Mouse (Mus musculus) megakaryocyte, embryonic 14.5 days (primary cell): ENCODE data around the gene Sh3pxd2a. TPM values are rescaled to one million over a fixed set of nuclear protein-coding genes. Genes with fewer than 3 reads are reported as not detected.

Experiments used
- H3K27me3 ChIP-seq: replicated peaks from 2 replicates; pipeline ENCODE3; 2012; ENCODE audit warnings: inconsistent platforms
- H3K36me3 ChIP-seq: replicated peaks from 2 replicates; pipeline ENCODE3; 2012; ENCODE audit warnings: low read length, inconsistent platforms, mixed read lengths
- H3K4me1 ChIP-seq: 2 replicates; pipeline ENCODE4 v1.6.1; 2012; ENCODE audit warnings: inconsistent platforms
- H3K4me3 ChIP-seq: replicated peaks from 2 replicates; pipeline ENCODE3; 2012; ENCODE audit warnings: moderate library complexity, mild to moderate bottlenecking, inconsistent platforms
- H3K9me3 ChIP-seq: 2 replicates; pipeline ENCODE4 v1.6.1; 2012; ENCODE audit warnings: inconsistent platforms
- FLI1 ChIP-seq: IDR thresholded peaks from 2 replicates; pipeline ENCODE4 v1.6.1; 2012; ENCODE audit warnings: low read length, inconsistent platforms, mixed read lengths
- GATA1 ChIP-seq: IDR thresholded peaks from 3 replicates; pipeline ENCODE4 v1.6.1; 2012; ENCODE audit warnings: mixed read lengths, low read length, inconsistent platforms, borderline replicate concordance
- polyA plus RNA-seq: library from polyadenylated mRNA; stranded (reverse); fragments of >175 nt; gene quantifications from 2 replicates; pipeline ENCODE4 v1.2.3, GENCODE M21; 2012; ENCODE audit warnings: low replicate concordance; ENCODE audit not compliant: insufficient read depth

Sh3pxd2a gene
- polyA plus RNA-seq, 1 experiment = 0.21 TPM

GRCm38 (mm10) chr19:47413458-47414005 is 50.7 kb downstream of the Sh3pxd2a start:
- Histone ChIP-seq H3K4me1 (no peaks in the 10 kb centered on the region), H3K9me3 (no peaks in the 10 kb centered on the region), H3K36me3 (no peaks in the 10 kb centered on the region), H3K27me3 (peaks cover 44% of the 10 kb centered on the region), H3K4me3 (no peak overlapping the region)
- TF ChIP-seq GATA1 = no peak
- TF ChIP-seq FLI1 = no peak

DNA sequence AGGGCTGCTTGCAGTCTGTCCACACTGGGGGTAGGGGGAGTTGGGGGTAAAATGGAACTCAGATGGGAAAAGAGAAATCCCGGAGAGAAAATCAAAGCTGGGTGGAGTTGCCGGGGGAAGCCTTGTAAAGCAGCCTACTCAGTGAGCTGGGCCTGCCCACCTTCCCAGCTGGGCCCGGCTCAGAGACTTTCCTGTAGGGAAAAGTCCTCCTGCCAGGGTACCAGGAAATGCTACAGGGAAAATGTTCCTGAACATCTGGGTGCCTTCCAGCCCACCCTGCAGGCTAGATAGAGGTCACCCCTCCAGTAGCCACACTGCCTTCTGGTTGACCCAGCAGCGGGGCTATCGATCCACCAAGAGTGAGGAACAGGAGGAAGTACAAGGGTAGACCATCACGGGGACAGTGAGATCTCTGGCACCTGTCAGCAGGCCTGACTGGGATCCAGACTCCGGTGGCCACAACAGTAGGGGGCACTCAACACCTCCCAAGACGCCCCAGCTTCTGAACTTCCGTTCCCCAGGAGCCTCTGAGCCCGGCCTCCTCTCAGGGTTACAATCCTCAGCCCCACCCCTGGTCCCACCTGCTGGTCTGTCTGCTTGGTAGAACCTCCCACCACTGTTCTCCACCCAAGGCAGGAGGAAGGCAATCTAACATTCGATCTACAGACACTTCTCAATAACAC is 51.5 kb downstream of the Sh3pxd2a start:
- peaks cover 6% of the 10 kb centered on the region for H3K9me3 ChIP-seq
- peaks cover 44% of the 10 kb centered on the region for H3K27me3 ChIP-seq
- no peaks in the 10 kb centered on the region for H3K4me1 ChIP-seq
- H3K36me3 ChIP-seq = no peaks in the 10 kb centered on the region
- no peak for TF ChIP-seq FLI1
- no peak for TF ChIP-seq GATA1
- no peak overlapping the region for H3K4me3 ChIP-seq

GRCm38 (mm10) chr19:47410301-47410700 is 53.9 kb downstream of the Sh3pxd2a start:
- H3K4me1 ChIP-seq = no peaks in the 10 kb centered on the region

GRCm38 (mm10) chr19:47409142-47409541 is 55.1 kb downstream of the Sh3pxd2a start:
- H3K4me1 ChIP-seq = no peaks in the 10 kb centered on the region
- no peaks in the 10 kb centered on the region for H3K36me3 ChIP-seq
- peaks cover 8% of the 10 kb centered on the region for H3K9me3 ChIP-seq
- H3K4me3 ChIP-seq = no peak overlapping the region
- TF ChIP-seq GATA1 (no peak), FLI1 (no peak)
- peaks cover 36% of the 10 kb centered on the region for H3K27me3 ChIP-seq

More at GRCm38 (mm10) chr19:47410301-47410700, 53.9 kb downstream of the Sh3pxd2a start:
- Histone ChIP-seq H3K4me3 (peak overlapping the region; percentile 5), H3K36me3 (no peaks in the 10 kb centered on the region), H3K27me3 (peaks cover 44% of the 10 kb centered on the region), H3K9me3 (peaks cover 8% of the 10 kb centered on the region)
- TF ChIP-seq FLI1 (no peak), GATA1 (no peak)

- Histone ChIP-seq H3K4me1 (no peaks in the 10 kb centered on the region), H3K9me3 (peaks cover 8% of the 10 kb centered on the region)
Measured at GRCm38 (mm10) chr19:47408656-47409055, 55.5 kb downstream of the Sh3pxd2a start.

GRCm38 (mm10) chr19:47407332-47407731 is 56.9 kb downstream of the Sh3pxd2a start:
- no peaks in the 10 kb centered on the region for H3K36me3 ChIP-seq
- H3K9me3 ChIP-seq = peaks cover 8% of the 10 kb centered on the region
- no peak for TF ChIP-seq GATA1
- TF ChIP-seq FLI1 = no peak
- no peak overlapping the region for H3K4me3 ChIP-seq
- H3K4me1 ChIP-seq = no peaks in the 10 kb centered on the region
- H3K27me3 ChIP-seq = peaks cover 34% of the 10 kb centered on the region

More at GRCm38 (mm10) chr19:47408656-47409055, 55.5 kb downstream of the Sh3pxd2a start:
- no peaks in the 10 kb centered on the region for H3K36me3 ChIP-seq
- TF ChIP-seq GATA1 (no peak), FLI1 (no peak)
- H3K27me3 ChIP-seq = peaks cover 33% of the 10 kb centered on the region
- no peak overlapping the region for H3K4me3 ChIP-seq

- H3K9me3 ChIP-seq = peaks cover 8% of the 10 kb centered on the region
- no peak overlapping the region for H3K4me3 ChIP-seq
- no peak for TF ChIP-seq FLI1
- H3K27me3 ChIP-seq = peaks cover 33% of the 10 kb centered on the region
- no peaks in the 10 kb centered on the region for H3K36me3 ChIP-seq
- no peaks in the 10 kb centered on the region for H3K4me1 ChIP-seq
Measured at GRCm38 (mm10) chr19:47406524-47406923, 57.7 kb downstream of the Sh3pxd2a start.

DNA sequence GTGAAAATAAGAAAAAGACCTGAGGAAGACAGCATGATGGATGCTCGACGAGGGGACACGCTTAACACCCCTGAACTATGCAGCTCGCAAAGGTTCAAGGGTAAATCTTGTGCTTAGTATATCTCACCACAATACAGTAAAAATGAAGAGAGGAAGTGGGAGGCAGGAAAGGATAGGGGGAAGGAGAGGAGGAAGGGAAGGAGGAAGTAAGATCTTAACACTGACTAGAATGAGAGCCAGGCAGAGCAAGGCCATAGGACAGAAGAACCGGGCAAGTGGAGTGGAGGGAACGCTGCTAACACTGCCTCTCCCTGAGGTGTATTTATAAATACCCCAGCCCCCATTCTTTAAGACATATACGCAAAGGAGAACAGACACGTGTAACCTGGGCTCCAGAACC is 58.7 kb downstream of the Sh3pxd2a start:
- H3K9me3 ChIP-seq = peaks cover 8% of the 10 kb centered on the region
- H3K4me3 ChIP-seq = no peak overlapping the region
- no peaks in the 10 kb centered on the region for H3K36me3 ChIP-seq
- H3K27me3 ChIP-seq = peaks cover 31% of the 10 kb centered on the region
- TF ChIP-seq GATA1 (no peak), FLI1 (no peak)
- H3K4me1 ChIP-seq = no peaks in the 10 kb centered on the region

DNA sequence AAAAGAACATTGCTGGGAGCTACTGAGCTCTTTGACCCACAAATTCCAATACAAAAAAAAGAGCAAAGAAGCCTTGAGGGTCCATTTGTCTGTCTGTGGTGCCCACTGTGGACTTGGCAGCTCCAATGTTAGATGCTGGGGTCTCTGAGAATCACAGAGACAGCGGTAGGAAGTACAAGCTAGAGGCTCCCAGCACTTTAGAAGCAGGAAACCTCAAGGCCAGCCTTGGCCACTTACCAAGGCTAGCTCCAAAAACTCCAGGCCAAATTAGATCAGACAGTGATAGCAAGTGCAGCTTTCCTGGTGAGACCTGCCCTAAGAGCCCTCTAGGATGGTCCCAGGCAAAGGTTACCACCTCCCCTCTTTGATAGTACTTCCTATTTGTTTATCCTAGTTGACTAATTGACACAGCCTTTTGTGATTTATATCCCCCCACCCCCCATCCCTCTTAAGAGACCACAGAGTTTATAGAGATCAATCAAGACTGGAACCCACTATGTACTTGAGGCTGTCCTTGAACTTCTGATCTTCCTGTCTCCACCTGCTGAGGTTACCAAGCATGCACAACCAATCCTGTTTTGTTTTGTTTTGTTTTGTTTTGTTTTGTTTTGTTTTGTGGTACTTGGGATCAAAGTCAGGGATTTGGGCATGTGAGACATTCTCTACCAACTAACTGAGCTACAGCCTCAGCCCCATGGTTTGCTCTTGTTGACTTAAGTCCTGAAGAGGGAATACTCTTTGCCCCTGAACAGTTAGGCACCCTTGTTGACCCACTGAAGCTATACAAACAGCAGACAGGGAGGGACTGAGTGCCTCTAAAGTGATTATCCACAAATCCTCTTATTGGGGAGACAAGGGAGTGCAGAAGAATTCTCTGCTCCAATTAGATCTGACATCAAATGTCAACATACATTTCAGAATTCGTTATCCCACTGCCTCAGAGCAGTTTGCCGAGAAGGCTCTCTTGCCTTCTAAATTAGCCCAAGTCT is 60.5 kb downstream of the Sh3pxd2a start:
- H3K4me1 ChIP-seq = no peaks in the 10 kb centered on the region
- peaks cover 23% of the 10 kb centered on the region for H3K27me3 ChIP-seq
- H3K4me3 ChIP-seq = no peak overlapping the region
- peaks cover 8% of the 10 kb centered on the region for H3K9me3 ChIP-seq
- TF ChIP-seq FLI1 (no peak), GATA1 (no peak)
- no peaks in the 10 kb centered on the region for H3K36me3 ChIP-seq
